Mouse (Mus musculus): ENCODE measurements around the gene Ppp1r8. TPM values are rescaled to one million over a fixed set of nuclear protein-coding genes. Genes with fewer than 3 reads are reported as not detected.
A peak's percentile ranks its signal among the peaks of the same experiment; 100 is the strongest.
"Not testable (repeated sequence)": the region's sequence is repeated elsewhere in the genome, so short reads cannot be mapped to it uniquely, and the experiment has no call there.

Ppp1r8 gene
- polyA plus RNA-seq, 1 experiment from 2014 or later: 18.5 TPM

DNA sequence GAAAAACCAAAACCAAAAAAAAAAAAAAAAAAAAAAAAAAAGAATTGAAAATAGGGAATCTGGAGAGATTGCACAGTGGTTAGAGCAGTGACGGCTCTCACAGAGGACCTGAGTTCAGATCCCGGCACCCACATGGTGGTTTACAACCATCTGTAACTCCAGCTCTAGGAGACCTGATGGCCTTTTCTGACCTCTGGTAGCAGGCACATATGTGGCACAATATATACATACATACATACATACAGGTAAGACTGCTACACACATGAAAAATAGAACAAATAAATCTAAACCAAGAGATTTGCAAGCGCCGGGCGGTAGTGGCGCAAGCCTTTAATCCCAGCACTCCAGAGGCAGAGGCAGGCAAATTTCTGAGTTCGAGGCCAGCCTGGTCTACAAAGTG lies 39.1 kb downstream of the Ppp1r8 start:
- no peak overlapping the region for H3K4me3 ChIP-seq (ENCODE audit: low read depth, low read length)
- H3K36me3 ChIP-seq (ENCODE audit: control insufficient read depth, insufficient read depth): no peaks in the 10 kb centered on the region
- no peak overlapping the region for H3K4me2 ChIP-seq (replicated peaks; ENCODE audit: low read depth)
- no peaks in the 10 kb centered on the region for H3K27me3 ChIP-seq (replicated peaks; ENCODE audit: control insufficient read depth, insufficient read depth, low read length)
- H3K27ac ChIP-seq (ENCODE audit: low read depth, low read length): no peak overlapping the region
- WGBS: 96% methylated on average over 7 of the region's 7 CpGs
- TF ChIP-seq CTCF (IDR thresholded peaks at IDR 0.05; ENCODE audit: low read depth): no peak
- no peak overlapping the region for H3K9ac ChIP-seq (ENCODE audit: low read depth, low read length)
- no peaks in the 10 kb centered on the region for H3K9me3 ChIP-seq (ENCODE audit: control insufficient read depth)
- no peaks in the 10 kb centered on the region for H3K4me1 ChIP-seq (replicated peaks; ENCODE audit: control insufficient read depth, insufficient read depth, low read length)
- ATAC-seq: no peak

GRCm38 (mm10) chr4:132803212-132803611 lies 39.8 kb downstream of the Ppp1r8 start:
- H3K4me3 ChIP-seq (ENCODE audit: low read depth, low read length): no peak overlapping the region
- no peaks in the 10 kb centered on the region for H3K27me3 ChIP-seq (replicated peaks; ENCODE audit: control insufficient read depth, insufficient read depth, low read length)
- no peaks in the 10 kb centered on the region for H3K9me3 ChIP-seq (ENCODE audit: control insufficient read depth)
- no peak overlapping the region for H3K4me2 ChIP-seq (replicated peaks; ENCODE audit: low read depth)
- WGBS: 88% methylated on average over 5 of the region's 5 CpGs
- H3K4me1 ChIP-seq (replicated peaks; ENCODE audit: control insufficient read depth, insufficient read depth, low read length): no peaks in the 10 kb centered on the region
- no peaks in the 10 kb centered on the region for H3K36me3 ChIP-seq (ENCODE audit: control insufficient read depth, insufficient read depth)
- no peak overlapping the region for H3K27ac ChIP-seq (ENCODE audit: low read depth, low read length)
- no peak overlapping the region for H3K9ac ChIP-seq (ENCODE audit: low read depth, low read length)
- TF ChIP-seq CTCF (IDR thresholded peaks at IDR 0.05; ENCODE audit: low read depth): no peak
- ATAC-seq: no peak

GRCm38 (mm10) chr4:132802171-132802637 lies 40.8 kb downstream of the Ppp1r8 start:
- Histone ChIP-seq H3K4me3 (ENCODE audit: low read depth, low read length) (no peak overlapping the region), H3K36me3 (ENCODE audit: control insufficient read depth, insufficient read depth) (no peaks in the 10 kb centered on the region), H3K4me1 (replicated peaks; ENCODE audit: control insufficient read depth, insufficient read depth, low read length) (no peaks in the 10 kb centered on the region), H3K9ac (ENCODE audit: low read depth, low read length) (no peak overlapping the region), H3K4me2 (replicated peaks; ENCODE audit: low read depth) (0 out of 2 replicates have a peak overlapping the region, but pooled peaks have one; percentile 2), H3K9me3 (ENCODE audit: control insufficient read depth) (no peaks in the 10 kb centered on the region), H3K27ac (ENCODE audit: low read depth, low read length) (peak overlapping the region; percentile 50; the same call in 1 of the 2 replicates), H3K27me3 (replicated peaks; ENCODE audit: control insufficient read depth, insufficient read depth, low read length) (no peaks in the 10 kb centered on the region)
- ATAC-seq: no peak
- TF ChIP-seq CTCF (IDR thresholded peaks at IDR 0.05; ENCODE audit: low read depth): no peak
- 55% methylated on average over 16 of the region's 16 CpGs for WGBS

- H3K9me3 ChIP-seq (ENCODE audit: control insufficient read depth): no peaks in the 10 kb centered on the region
- 84% methylated on average over 18 of the region's 18 CpGs for WGBS
- H3K4me2 ChIP-seq (replicated peaks; ENCODE audit: low read depth): 0 out of 2 replicates have a peak overlapping the region, but pooled peaks have one; percentile 2
- 0 out of 2 replicates have a peak overlapping the region, but pooled peaks have one; percentile 50 for H3K27ac ChIP-seq (ENCODE audit: low read depth, low read length)
- no peak overlapping the region for H3K4me3 ChIP-seq (ENCODE audit: low read depth, low read length)
- H3K9ac ChIP-seq (ENCODE audit: low read depth, low read length): no peak overlapping the region
- H3K36me3 ChIP-seq (ENCODE audit: control insufficient read depth, insufficient read depth): no peaks in the 10 kb centered on the region
- no peak for TF ChIP-seq CTCF (IDR thresholded peaks at IDR 0.05; ENCODE audit: low read depth)
- ATAC-seq: no peak
- H3K27me3 ChIP-seq (replicated peaks; ENCODE audit: control insufficient read depth, insufficient read depth, low read length): no peaks in the 10 kb centered on the region
- no peaks in the 10 kb centered on the region for H3K4me1 ChIP-seq (replicated peaks; ENCODE audit: control insufficient read depth, insufficient read depth, low read length)
Measured at GRCm38 (mm10) chr4:132801176-132802077, 41.5 kb downstream of the Ppp1r8 start.

DNA sequence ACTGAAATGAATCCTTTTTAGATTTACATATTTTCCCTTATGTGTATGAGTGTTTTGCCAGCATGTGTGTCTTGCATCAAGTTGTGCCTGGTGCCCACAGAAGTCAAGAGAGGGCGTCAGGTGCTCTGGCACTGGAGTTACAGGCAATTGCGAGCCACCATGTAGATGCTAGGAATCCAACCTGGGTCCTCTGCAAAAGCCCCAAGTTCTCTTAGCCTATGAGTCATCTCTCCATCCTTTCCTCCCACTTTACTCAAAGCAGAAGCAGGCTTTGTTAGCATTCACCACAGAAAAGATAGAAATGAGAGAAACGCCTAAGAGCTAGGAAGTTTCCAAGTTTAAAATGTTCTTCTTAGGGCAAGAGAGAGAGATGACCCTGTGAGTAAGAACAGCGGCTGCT lies 43.1 kb downstream of the Ppp1r8 start:
- Histone ChIP-seq H3K36me3 (ENCODE audit: control insufficient read depth, insufficient read depth) (no peaks in the 10 kb centered on the region), H3K27ac (ENCODE audit: low read depth, low read length) (no peak overlapping the region), H3K27me3 (replicated peaks; ENCODE audit: control insufficient read depth, insufficient read depth, low read length) (peaks cover 3% of the 10 kb centered on the region; the same call in 1 of the 2 replicates), H3K4me2 (replicated peaks; ENCODE audit: low read depth) (no peak overlapping the region), H3K4me3 (ENCODE audit: low read depth, low read length) (no peak overlapping the region), H3K4me1 (replicated peaks; ENCODE audit: control insufficient read depth, insufficient read depth, low read length) (0 out of 2 replicates have a peak, but pooled peaks cover 4% of the 10 kb centered on the region), H3K9ac (ENCODE audit: low read depth, low read length) (no peak overlapping the region), H3K9me3 (ENCODE audit: control insufficient read depth) (no peaks in the 10 kb centered on the region)
- no peak for ATAC-seq
- 87% methylated on average over 4 of the region's 4 CpGs for WGBS
- TF ChIP-seq CTCF (IDR thresholded peaks at IDR 0.05; ENCODE audit: low read depth): no peak

- H3K4me2 ChIP-seq (replicated peaks; ENCODE audit: low read depth); H3K9me3 ChIP-seq (ENCODE audit: control insufficient read depth); H3K36me3 ChIP-seq (ENCODE audit: control insufficient read depth, insufficient read depth); H3K9ac ChIP-seq (ENCODE audit: low read depth, low read length); H3K4me1 ChIP-seq (replicated peaks; ENCODE audit: control insufficient read depth, insufficient read depth, low read length); H3K27me3 ChIP-seq (replicated peaks; ENCODE audit: control insufficient read depth, insufficient read depth, low read length); H3K4me3 ChIP-seq (ENCODE audit: low read depth, low read length); H3K27ac ChIP-seq (ENCODE audit: low read depth, low read length); ATAC-seq: not testable (repeated sequence)
- 86% methylated on average over 3 of the region's 3 CpGs for WGBS
Measured at GRCm38 (mm10) chr4:132798666-132799065, 44.3 kb downstream of the Ppp1r8 start.

All from intestine, postnatal 0 days (tissue).